Mouse (Mus musculus) natural killer cell, adult 2 months (primary cell): Measurements from ENCODE around the gene Srp14.

Source experiments
- DNase-seq, 2 experiments: peaks; one replicate each; pipeline ENCODE4 v3.0.0; 2022; ENCODE audit warnings: low spot score in 2 of 2

Srp14 gene

GRCm38 (mm10) chr2:118479550-118479909, at the start of gene Srp14:
Gene Srp14, minus strand, starts transcription at chr2:118479711.
- peak; percentile 84 to 89 for DNase-seq

- no peak for DNase-seq
Observed at GRCm38 (mm10) chr2:118526545-118526944, 47.0 kb upstream of the Srp14 start.

GRCm38 (mm10) chr2:118524811-118525210, 45.3 kb upstream of the Srp14 start:
- no peak for DNase-seq

GRCm38 (mm10) chr2:118523163-118523730, 43.7 kb upstream of the Srp14 start:
- DNase-seq = no peak

GRCm38 (mm10) chr2:118522265-118522664, 42.8 kb upstream of the Srp14 start:
- DNase-seq = no peak

- no peak for DNase-seq
Observed at GRCm38 (mm10) chr2:118520042-118520933, 40.8 kb upstream of the Srp14 start.

GRCm38 (mm10) chr2:118512418-118513377, 33.2 kb upstream of the Srp14 start:
- DNase-seq = no peak

- no peak for DNase-seq
Observed at GRCm38 (mm10) chr2:118511779-118512417, 32.4 kb upstream of the Srp14 start.

- no peak for DNase-seq
Observed at GRCm38 (mm10) chr2:118510447-118511310, 31.2 kb upstream of the Srp14 start.

GRCm38 (mm10) chr2:118509688-118510446, 30.4 kb upstream of the Srp14 start:
- no peak for DNase-seq

GRCm38 (mm10) chr2:118507126-118507525, 27.6 kb upstream of the Srp14 start:
- DNase-seq = no peak

- DNase-seq = no peak
Observed at GRCm38 (mm10) chr2:118500191-118500590, 20.7 kb upstream of the Srp14 start.

- DNase-seq = no peak
Observed at GRCm38 (mm10) chr2:118499135-118499961, 19.8 kb upstream of the Srp14 start.

GRCm38 (mm10) chr2:118498476-118498875, 19.0 kb upstream of the Srp14 start:
- DNase-seq = no peak

GRCm38 (mm10) chr2:118497890-118498289, 18.4 kb upstream of the Srp14 start:
- DNase-seq = no peak

- no peak for DNase-seq
Observed at GRCm38 (mm10) chr2:118495024-118495423, 15.5 kb upstream of the Srp14 start.

GRCm38 (mm10) chr2:118491741-118492395, 12.4 kb upstream of the Srp14 start:
- no peak for DNase-seq

GRCm38 (mm10) chr2:118491281-118491731, 11.8 kb upstream of the Srp14 start:
- peak; percentile 55 to 65 for DNase-seq
